Mouse (Mus musculus): ENCODE results near the gene Wdr20.
A peak's percentile ranks its signal among the peaks of the same experiment; 100 is the strongest.

Wdr20 gene

DNA sequence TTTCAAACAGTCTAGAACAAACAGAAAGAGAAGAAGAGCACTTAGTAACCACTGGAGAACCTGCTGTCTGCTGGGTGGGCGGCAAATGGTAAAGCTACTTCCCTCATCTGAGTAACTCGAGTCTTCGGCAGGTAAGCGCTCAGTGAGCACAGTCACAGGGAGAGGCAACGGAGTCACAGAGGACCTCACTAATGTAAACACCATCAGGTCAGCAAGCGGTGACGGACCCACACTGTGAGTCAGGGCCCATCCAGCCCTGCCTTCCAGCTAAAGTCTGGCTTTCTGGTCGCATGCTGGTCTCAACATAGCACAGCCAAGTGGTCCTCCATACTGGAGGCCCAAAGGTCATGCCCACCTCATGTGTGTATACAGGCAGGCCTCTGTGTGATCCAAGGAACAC lies 81.6 kb downstream of the Wdr20 start:
- no peak for DNase-seq (ENCODE audit: low spot score in 2 of 2)

DNA sequence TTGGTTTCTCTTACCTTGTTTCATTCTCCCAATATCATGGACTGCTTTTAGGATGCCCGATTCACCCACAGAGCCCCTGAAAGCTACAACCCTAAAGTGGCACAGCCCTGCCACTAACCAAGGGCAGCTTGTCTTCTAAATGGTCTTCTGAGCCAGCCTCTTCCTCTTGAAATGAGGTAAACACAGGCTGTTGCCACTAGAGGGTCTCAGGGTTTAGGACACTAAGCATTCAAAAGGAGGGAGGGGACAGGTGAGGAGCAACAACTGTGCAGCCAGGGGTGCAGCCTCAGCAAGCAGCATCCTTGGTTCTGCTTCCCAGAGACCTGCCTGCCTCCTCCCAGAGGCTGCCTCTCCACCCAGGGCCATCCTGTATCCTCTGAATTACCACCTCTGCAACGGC lies 84.0 kb downstream of the Wdr20 start:
- no peak for DNase-seq (ENCODE audit: low spot score in 2 of 2)

- DNase-seq (ENCODE audit: low spot score in 2 of 2): no peak
Observed at GRCm38 (mm10) chr12:110822366-110822765, 84.6 kb downstream of the Wdr20 start.

- no peak for DNase-seq (ENCODE audit: low spot score in 2 of 2)
Observed at GRCm38 (mm10) chr12:110828908-110829307, 91.2 kb downstream of the Wdr20 start.

DNA sequence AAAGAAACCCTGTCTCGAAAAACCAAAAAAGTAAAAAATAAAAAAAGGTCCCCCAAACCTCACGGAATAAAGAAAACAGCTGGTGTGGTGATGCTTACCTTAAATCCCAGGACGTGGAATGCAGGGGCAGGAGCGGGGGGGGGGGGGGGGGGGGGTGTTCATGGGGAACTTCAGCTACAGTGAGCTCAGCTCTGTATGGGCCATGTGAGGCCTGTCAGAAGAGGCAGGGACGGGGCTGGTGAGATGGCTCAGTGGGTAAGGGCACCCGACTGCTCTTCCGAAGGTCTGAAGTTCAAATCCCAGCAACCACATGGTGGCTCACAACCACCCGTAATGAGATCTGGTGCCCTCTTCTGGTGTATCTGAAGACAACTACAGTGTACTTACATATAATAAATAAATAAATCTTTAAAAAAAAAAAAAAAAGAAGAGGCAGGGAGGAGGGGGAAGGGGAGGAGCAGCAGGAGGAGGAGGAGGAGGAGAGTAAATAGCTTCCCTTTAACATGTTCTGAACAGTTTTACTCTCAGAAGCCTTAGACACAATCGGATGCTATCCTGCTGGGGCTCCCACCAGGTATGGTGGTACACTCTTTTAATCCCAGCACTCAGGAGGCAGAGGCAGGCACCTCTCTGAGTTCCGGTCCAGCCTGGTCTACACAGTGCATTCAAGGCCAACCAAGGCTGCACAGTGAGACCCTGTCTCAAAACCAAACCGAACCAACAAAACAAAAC lies 92.7 kb downstream of the Wdr20 start:
- DNase-seq (ENCODE audit: low spot score in 2 of 2): no peak

GRCm38 (mm10) chr12:110835182-110835581 lies 97.4 kb downstream of the Wdr20 start:
- DNase-seq (ENCODE audit: low spot score in 2 of 2): no peak

- DNase-seq (ENCODE audit: low spot score in 2 of 2): no peak
Observed at GRCm38 (mm10) chr12:110836729-110837128, 99.0 kb downstream of the Wdr20 start.

- no peak for DNase-seq (ENCODE audit: low spot score in 2 of 2)
Observed at GRCm38 (mm10) chr12:110837192-110837841, 99.6 kb downstream of the Wdr20 start.

- DNase-seq (ENCODE audit: low spot score in 2 of 2): no peak
Observed at GRCm38 (mm10) chr12:110837850-110838249, 100.1 kb downstream of the Wdr20 start.

DNA sequence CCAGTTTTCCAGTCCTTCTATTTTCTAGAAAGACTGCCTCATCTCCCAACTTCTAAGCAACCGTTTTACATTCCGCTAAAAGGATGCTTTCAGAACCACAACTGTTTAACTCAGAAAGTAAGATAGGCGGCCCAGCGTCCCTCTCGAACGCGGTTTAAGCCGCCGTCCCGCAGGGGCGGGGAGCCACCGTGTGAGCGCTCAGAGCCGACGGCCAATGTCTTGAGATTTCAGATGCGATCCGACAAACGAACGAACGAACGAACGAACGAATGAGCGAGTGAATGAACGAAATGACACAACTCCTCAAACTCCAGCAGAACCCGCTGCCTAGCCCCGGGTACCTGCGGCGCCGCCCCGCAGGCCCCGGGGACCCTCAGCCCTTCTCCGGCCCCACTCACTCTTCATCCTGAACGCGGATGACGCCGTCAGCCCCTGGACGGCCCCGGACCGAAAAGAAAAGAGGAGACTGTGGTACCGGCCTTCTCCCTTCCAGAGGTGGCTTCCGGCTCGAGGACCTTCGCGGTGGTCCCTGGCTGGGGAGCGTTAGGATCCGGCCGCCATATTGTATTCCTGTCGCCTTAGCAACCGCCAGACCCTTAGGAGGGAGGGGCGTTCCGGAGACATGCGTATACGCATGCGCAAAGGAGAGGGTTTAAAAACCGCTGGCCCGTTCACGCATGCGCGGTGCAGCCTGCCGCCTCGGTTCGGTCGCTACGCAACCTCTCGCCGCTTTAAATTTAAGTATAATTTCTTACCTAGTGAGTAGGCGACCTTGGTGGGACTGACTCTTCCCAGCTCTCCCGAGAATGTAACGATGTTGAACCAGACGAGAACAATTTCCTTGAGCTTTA lies 102.8 kb downstream of the Wdr20 start, which contains the start of gene Mok:
Gene Mok (minus strand): TSS at position 592 of the 851 bp plus-strand sequence.
- DNase-seq (ENCODE audit: low spot score in 2 of 2): peak; percentile 93 to 98

DNA sequence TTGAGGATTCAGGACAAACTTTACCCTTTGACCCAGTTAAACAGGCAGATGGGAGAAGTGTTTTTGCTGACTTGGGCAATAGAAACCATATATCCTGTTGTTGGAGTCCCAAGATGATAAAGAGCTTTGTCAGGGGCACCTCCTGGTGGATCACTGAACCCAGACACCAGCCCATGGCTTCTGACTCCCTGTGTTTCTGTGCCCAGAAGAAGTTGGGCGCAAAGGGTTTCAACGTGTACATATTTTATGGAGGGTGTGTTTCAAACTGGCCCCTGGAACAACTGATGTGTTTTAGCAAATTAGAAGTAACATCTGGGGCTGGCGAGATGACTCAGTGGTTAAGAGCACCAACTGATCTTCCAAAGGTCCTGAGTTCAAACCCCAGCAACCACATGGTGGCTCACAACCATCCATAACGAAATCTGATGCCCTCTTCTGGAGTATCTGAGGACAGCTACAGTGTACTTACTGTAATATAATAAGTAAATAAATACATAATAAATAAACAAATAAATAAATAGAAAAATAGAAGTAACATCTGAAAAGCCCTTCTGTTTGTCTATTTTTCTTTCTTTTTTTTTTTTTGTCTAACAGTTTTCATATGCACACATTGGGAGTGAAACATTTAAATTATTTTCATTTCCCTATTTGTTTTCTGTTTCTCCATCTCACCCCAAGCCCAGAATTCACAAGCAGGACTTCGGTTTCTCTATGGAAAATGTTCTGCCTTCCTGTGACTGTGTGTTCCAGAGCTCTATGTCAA lies 104.2 kb downstream of the Wdr20 start:
- DNase-seq (ENCODE audit: low spot score in 2 of 2): no peak

- DNase-seq (ENCODE audit: low spot score in 2 of 2): peak; percentile 43 to 80
Observed at GRCm38 (mm10) chr12:110843194-110844048, 105.7 kb downstream of the Wdr20 start.

DNA sequence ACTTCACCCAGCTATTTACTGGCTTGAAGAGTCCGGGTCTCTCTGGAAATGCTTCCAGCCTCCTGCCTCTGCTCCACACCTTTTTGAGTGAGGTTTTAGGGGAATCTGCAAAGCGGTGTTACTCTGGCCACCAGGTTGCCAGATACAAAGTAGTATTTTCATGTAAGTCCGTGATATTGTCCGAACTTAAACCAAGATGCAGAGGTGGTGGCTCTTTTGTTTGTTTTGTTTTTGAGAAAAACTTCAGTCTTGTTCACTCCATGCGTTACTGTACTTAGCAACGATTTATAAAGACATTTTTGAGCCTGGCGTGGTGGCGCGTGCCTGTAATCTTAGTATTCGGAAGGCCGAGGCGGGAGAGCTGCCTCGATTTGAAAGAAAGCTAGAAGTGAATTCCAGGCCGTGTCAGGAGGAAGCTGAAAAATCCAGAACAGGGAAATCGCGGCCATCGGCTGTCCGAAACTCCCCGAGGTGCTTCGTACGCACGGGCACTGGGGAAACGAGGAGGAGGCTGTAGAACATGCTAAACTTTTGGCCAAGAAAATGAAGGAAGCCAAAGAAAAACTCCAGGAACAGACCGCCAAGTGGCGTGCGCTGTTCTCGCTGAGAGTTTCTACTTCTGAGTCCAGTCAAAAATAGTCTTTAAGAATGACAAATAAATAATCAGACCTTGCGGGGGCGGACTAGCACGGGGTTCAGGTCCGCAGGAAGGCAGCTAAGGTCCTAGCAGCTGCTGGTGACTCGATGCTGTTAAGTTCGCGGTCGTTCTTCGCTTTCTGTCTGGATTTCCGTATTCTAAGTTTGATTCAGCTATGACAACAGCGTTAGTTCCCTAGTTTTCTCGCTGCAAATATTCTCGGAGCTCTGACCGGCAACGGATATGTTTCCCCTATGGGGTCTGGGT lies 106.7 kb downstream of the Wdr20 start:
- DNase-seq (ENCODE audit: low spot score in 2 of 2): no peak

DNA sequence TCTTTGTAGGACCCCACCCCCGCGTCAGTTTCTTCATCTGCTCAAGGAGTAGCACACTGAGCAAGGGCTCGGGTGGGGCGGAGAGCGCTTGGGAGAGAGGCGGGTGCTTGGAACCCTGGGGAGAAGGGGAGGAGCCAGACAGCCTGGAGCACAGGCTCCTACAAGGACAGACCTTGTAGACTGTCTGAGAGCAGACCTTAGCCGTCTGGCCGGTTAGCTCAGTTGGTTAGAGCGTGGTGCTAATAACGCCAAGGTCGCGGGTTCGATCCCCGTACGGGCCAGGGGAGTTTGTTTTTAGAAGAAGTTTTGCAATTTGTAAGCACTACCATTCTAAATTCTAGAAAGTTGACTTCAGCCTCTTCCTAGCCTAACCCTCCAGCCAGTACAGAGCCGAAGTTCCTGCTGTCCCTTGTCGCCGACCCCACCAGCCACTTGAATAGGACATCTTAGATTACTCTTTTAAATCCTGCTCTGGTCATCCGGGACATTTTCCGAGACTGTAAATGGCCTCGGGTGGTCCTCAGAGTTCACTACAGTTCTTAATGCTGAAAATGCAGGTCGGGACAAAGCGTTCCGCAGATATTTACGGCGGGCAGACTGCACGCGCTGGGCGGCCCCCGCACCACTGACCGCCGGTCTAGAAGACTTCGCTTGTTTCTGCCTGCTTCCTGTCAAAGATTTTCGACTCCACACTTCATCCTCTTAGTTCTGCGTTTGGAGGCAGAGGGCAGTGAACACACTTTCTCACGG lies 107.6 kb downstream of the Wdr20 start:
- peak; percentile 70 to 78 for DNase-seq (ENCODE audit: low spot score in 2 of 2)

DNA sequence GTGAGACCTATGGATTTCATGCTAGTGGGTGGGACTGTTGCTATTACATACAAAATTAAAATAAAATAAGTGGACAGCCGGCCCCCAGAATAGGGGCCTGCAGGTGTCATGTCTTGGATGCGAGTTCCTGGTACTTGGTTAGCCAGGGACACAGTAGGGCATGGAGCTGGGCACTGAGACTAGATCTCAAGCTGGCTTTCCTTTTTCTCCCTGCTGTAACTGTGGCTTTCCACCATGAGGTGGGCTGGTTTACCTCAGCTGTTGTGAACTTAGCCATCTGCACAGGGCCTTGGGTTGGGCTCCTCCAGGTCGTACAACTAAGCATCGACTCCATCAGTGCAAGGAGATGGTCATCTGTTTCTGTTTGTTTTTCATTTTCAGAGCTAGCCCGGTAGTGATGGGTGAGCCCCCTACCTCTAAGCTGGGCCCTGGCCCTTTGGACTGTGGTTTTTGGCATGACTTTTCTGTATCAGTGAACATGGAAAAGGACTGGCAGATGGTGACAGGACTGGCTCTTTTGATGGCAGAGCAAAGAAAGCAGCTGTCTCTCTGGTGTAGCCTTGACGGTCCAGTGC lies 108.5 kb downstream of the Wdr20 start:
- DNase-seq (ENCODE audit: low spot score in 2 of 2): no peak

- peak; percentile 71 to 83 for DNase-seq (ENCODE audit: low spot score in 2 of 2)
Observed at GRCm38 (mm10) chr12:110850010-110850928, 112.5 kb downstream of the Wdr20 start, which contains the start of gene Zfp839. Zfp839 (plus strand) TSS chr12:110850253.

GRCm38 (mm10) chr12:110850929-110851256 lies 113.1 kb downstream of the Wdr20 start:
- no peak for DNase-seq (ENCODE audit: low spot score in 2 of 2)

- DNase-seq (ENCODE audit: low spot score in 2 of 2): no peak
Observed at GRCm38 (mm10) chr12:110851414-110851813, 113.7 kb downstream of the Wdr20 start.

Data from frontal cortex, postnatal 14 days (tissue).